Mouse (Mus musculus): ENCODE results near the gene Rnf128.

DNA sequence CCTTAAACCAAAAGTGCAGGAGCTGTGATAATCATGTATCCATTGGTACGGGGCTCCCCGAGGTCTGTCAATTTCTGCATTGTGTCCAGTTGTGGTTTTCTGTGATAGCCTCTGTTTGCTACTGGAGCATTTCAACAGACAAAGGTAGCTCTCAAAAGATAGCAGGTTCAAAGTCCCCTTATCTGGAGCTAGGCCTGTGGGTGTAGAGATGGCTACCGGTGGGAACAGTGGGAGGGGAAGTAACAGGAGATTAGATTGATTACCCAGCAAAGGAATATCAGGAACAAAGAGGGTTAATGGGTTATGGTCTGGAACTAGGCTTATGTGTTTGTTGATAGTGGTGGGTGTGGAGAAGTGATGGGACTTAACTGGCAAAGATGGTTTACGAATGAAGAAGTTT lies 36.1 kb upstream of the Rnf128 start:
- TF ChIP-seq CTCF (IDR thresholded peaks at IDR 0.05; ENCODE audit: borderline replicate concordance, extremely low read depth, insufficient read depth, insufficient read length) (no peak), POLR2A (IDR thresholded peaks at IDR 0.05; ENCODE audit: borderline replicate concordance, extremely low read depth, insufficient read depth, insufficient read length, poor library complexity, severe bottlenecking) (no peak)
